Mouse (Mus musculus): Measurements from ENCODE around the gene Nynrin.

DNA sequence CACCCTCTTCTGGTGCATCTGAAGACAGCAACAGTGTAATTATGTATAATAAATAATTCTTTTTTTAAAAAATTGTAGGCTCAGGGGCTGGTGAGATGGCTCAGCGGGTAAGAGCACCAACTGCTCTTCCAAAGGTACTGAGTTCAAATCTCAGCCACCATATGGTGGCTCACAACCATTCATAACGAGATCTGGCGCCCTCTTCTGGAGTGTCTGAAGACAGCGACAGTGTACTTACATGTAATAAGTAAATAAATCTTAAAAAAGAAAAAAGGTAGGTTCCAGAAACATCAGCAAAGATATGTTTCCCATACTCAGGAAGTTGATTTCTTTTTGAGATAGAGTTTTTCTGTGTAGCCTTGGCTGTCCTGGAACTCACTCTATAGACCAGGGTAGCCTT lies 11.0 kb upstream of the Nynrin start:
- no peak for TF ChIP-seq POLR2A (IDR thresholded peaks at IDR 0.05; ENCODE audit: low read depth, low read length)
- no peak for TF ChIP-seq CTCF (IDR thresholded peaks at IDR 0.05; ENCODE audit: extremely low read depth, insufficient read depth, insufficient read length, insufficient replicate concordance)

Measured in spleen, adult 2 months (tissue).